Mouse (Mus musculus) macrophage (primary cell): Measurements from ENCODE around the gene En2. TPM values are rescaled to one million over a fixed set of nuclear protein-coding genes. Genes with fewer than 3 reads are reported as not detected.

Experiments
- H3K27ac ChIP-seq: fragments of 350-480 bp; formaldehyde crosslinking; 2 replicates; pipeline ENCODE4 v1.9.0; 2021
- H3K36me3 ChIP-seq: fragments of 350-480 bp; formaldehyde crosslinking; 2 replicates; pipeline ENCODE4 v1.9.0; 2021; ENCODE audit errors: inconsistent target
- H3K4me3 ChIP-seq: fragments of 350-480 bp; formaldehyde crosslinking; 2 replicates; pipeline ENCODE4 v1.9.0; 2021; ENCODE audit errors: inconsistent target
- H3K79me2 ChIP-seq: fragments of 350-480 bp; formaldehyde crosslinking; 2 replicates; pipeline ENCODE4 v1.9.0; 2021; ENCODE audit errors: inconsistent target
- WGBS: methylation state at CpG from one replicate; pipeline ENCODE4 v1.1.7; 2026; ENCODE audit warnings: inconsistent platforms; ENCODE audit not compliant: missing documents; 5-methylcytosine and 5-hydroxymethylcytosine counted together
- polyA plus RNA-seq: library from polyadenylated mRNA; stranded (reverse); fragments of 250-400 nt; gene quantifications from 3 replicates; pipeline ENCODE4 v1.2.4, GENCODE M21; 2018; ENCODE audit warnings: inconsistent platforms

En2 gene
- polyA plus RNA-seq, 1 experiment from 2014 or later: not detected

- 84% methylated on average over 3 of the region's 3 CpGs for WGBS
- H3K27ac ChIP-seq: no peak overlapping the region
- H3K4me3 ChIP-seq: no peak overlapping the region
- no peaks in the 10 kb centered on the region for H3K36me3 ChIP-seq
- no peaks in the 10 kb centered on the region for H3K79me2 ChIP-seq
Observed at GRCm38 (mm10) chr5:28191201-28192098, 26.0 kb downstream of the En2 start.

GRCm38 (mm10) chr5:28192099-28192454 lies 26.6 kb downstream of the En2 start:
- 62% methylated on average over 4 of the region's 4 CpGs for WGBS
- H3K4me3 ChIP-seq: no peak overlapping the region
- no peak overlapping the region for H3K27ac ChIP-seq
- H3K36me3 ChIP-seq: no peaks in the 10 kb centered on the region
- H3K79me2 ChIP-seq: no peaks in the 10 kb centered on the region

GRCm38 (mm10) chr5:28195473-28195872 lies 30.0 kb downstream of the En2 start:
- Histone ChIP-seq H3K79me2 (no peaks in the 10 kb centered on the region), H3K4me3 (no peak overlapping the region), H3K36me3 (no peaks in the 10 kb centered on the region), H3K27ac (no peak overlapping the region)
- WGBS: 32% methylated on average over 2 of the region's 2 CpGs

GRCm38 (mm10) chr5:28199089-28199873 lies 33.8 kb downstream of the En2 start:
- Histone ChIP-seq H3K4me3 (no peak overlapping the region), H3K79me2 (no peaks in the 10 kb centered on the region), H3K27ac (no peak overlapping the region), H3K36me3 (no peaks in the 10 kb centered on the region)
- WGBS: 50% methylated on average over 7 of the region's 7 CpGs

- H3K27ac ChIP-seq: no peak overlapping the region
- H3K36me3 ChIP-seq: no peaks in the 10 kb centered on the region
- 74% methylated on average over 6 of the region's 6 CpGs for WGBS
- H3K4me3 ChIP-seq: no peak overlapping the region
- H3K79me2 ChIP-seq: no peaks in the 10 kb centered on the region
Observed at GRCm38 (mm10) chr5:28203086-28203485, 37.6 kb downstream of the En2 start.

- Histone ChIP-seq H3K27ac (no peak overlapping the region), H3K4me3 (no peak overlapping the region), H3K79me2 (no peaks in the 10 kb centered on the region), H3K36me3 (no peaks in the 10 kb centered on the region)
- 90% methylated on average over 2 of the region's 2 CpGs for WGBS
Observed at GRCm38 (mm10) chr5:28204678-28205077, 39.2 kb downstream of the En2 start.

- H3K79me2 ChIP-seq: no peaks in the 10 kb centered on the region
- no peak overlapping the region for H3K27ac ChIP-seq
- no peak overlapping the region for H3K4me3 ChIP-seq
- WGBS: 54% methylated on average over 4 of the region's 4 CpGs
- no peaks in the 10 kb centered on the region for H3K36me3 ChIP-seq
Observed at GRCm38 (mm10) chr5:28206448-28206847, 41.0 kb downstream of the En2 start.

GRCm38 (mm10) chr5:28207043-28207442 lies 41.5 kb downstream of the En2 start:
- Histone ChIP-seq H3K36me3 (no peaks in the 10 kb centered on the region), H3K27ac (no peak overlapping the region), H3K4me3 (no peak overlapping the region), H3K79me2 (no peaks in the 10 kb centered on the region)
- WGBS: 77% methylated on average over 4 of the region's 4 CpGs

GRCm38 (mm10) chr5:28208726-28209520 lies 43.4 kb downstream of the En2 start:
- 22% methylated on average over 20 of the region's 20 CpGs for WGBS
- Histone ChIP-seq H3K79me2 (no peaks in the 10 kb centered on the region), H3K36me3 (no peaks in the 10 kb centered on the region), H3K4me3 (no peak overlapping the region), H3K27ac (no peak overlapping the region)

- Histone ChIP-seq H3K27ac (no peak overlapping the region), H3K36me3 (no peaks in the 10 kb centered on the region), H3K79me2 (no peaks in the 10 kb centered on the region), H3K4me3 (no peak overlapping the region)
- 2% methylated on average over 80 of the region's 80 CpGs for WGBS
Observed at GRCm38 (mm10) chr5:28209549-28210431, 44.3 kb downstream of the En2 start.

GRCm38 (mm10) chr5:28210591-28211550 lies 45.4 kb downstream of the En2 start:
- no peak overlapping the region for H3K27ac ChIP-seq
- H3K79me2 ChIP-seq: no peaks in the 10 kb centered on the region
- no peaks in the 10 kb centered on the region for H3K36me3 ChIP-seq
- no peak overlapping the region for H3K4me3 ChIP-seq
- WGBS: 7% methylated on average over 22 of the region's 29 CpGs

- WGBS: 16% methylated on average over 15 of the region's 15 CpGs
- Histone ChIP-seq H3K4me3 (no peak overlapping the region), H3K79me2 (no peaks in the 10 kb centered on the region), H3K27ac (no peak overlapping the region), H3K36me3 (no peaks in the 10 kb centered on the region)
Observed at GRCm38 (mm10) chr5:28211651-28212310, 46.3 kb downstream of the En2 start.
